Comparison of ENCODE assay signal across 8 mouse cellular contexts in genomic region chr11:106488126-106488561, GRCm38 (mm10). TPM values are rescaled to one million over a fixed set of nuclear protein-coding genes. Genes with fewer than 3 reads are reported as not detected.
DNase-seq lines count a peak whose midpoint lies in the region; ATAC-seq and TF ChIP-seq lines count a peak whose summit lies in the region.

No protein-coding gene starts in this region.

- WGBS in heart, embryonic 10.5 days: 14% methylated on average over 17 of the region's 17 CpGs
- WGBS in forebrain, postnatal 0 days: 16% methylated on average over 17 of the region's 17 CpGs
- 6% methylated on average over 17 of the region's 17 CpGs for WGBS in lung, postnatal 0 days

- TF ChIP-seq EP300 in ES-Bruce4 (IDR thresholded peaks at IDR 0.05; ENCODE audit: insufficient read depth, low read depth, low read length): no peak
- TF ChIP-seq EP300 in lung, postnatal 0 days (IDR thresholded peaks at IDR 0.05): peak; percentile 71; the same call in 1 of the 2 replicates

- peak overlapping the region; percentile 86 for H3K4me2 ChIP-seq in forebrain, postnatal 0 days (ENCODE audit: low read depth)
- H3K4me2 ChIP-seq in lung, postnatal 0 days (replicated peaks; ENCODE audit: low read depth, low read length): peak overlapping the region; percentile 73

- no peak for TF ChIP-seq POLR2A in ES-Bruce4 (IDR thresholded peaks at IDR 0.05; ENCODE audit: insufficient read depth, low read length)

- TF ChIP-seq CTCF in ES-Bruce4 (IDR thresholded peaks at IDR 0.05; ENCODE audit: low read depth, low read length): no peak
- TF ChIP-seq CTCF in forebrain, postnatal 0 days (IDR thresholded peaks at IDR 0.05; ENCODE audit: low read depth): no peak
- TF ChIP-seq CTCF in lung, postnatal 0 days (IDR thresholded peaks at IDR 0.05): peak; percentile 36

- peak overlapping the region; percentile 57 for H3K9ac ChIP-seq in ES-Bruce4 (ENCODE audit: low read depth, poor library complexity, severe bottlenecking)
- peak overlapping the region; percentile 76; the same call in 1 of the 2 replicates for H3K9ac ChIP-seq in forebrain, postnatal 0 days
- H3K9ac ChIP-seq in lung, postnatal 0 days (replicated peaks; ENCODE audit: low read depth): no peak overlapping the region

- H3K4me3 ChIP-seq in heart, embryonic 10.5 days: peak overlapping the region; percentile 89
- H3K4me3 ChIP-seq in ES-Bruce4 (ENCODE audit: low read depth, low read length): peak overlapping the region; percentile 70
- H3K4me3 ChIP-seq in forebrain, postnatal 0 days (ENCODE audit: low read depth, low read length): peak overlapping the region; percentile 94
- peak overlapping the region; percentile 94 for H3K4me3 ChIP-seq in lung, postnatal 0 days (ENCODE audit: low read depth, low read length)

- no peaks in the 10 kb centered on the region for H3K9me3 ChIP-seq in heart, embryonic 10.5 days
- no peaks in the 10 kb centered on the region for H3K9me3 ChIP-seq in ES-Bruce4 (replicated peaks; ENCODE audit: control insufficient read depth, insufficient read depth, low read length, poor library complexity, severe bottlenecking)
- no peaks in the 10 kb centered on the region for H3K9me3 ChIP-seq in forebrain, postnatal 0 days (ENCODE audit: low read length)
- no peaks in the 10 kb centered on the region for H3K9me3 ChIP-seq in lung, postnatal 0 days (ENCODE audit: low read length)

- peak; percentile 21 for ATAC-seq in forebrain, postnatal 0 days
- peak; percentile 60 for ATAC-seq in lung, postnatal 0 days
- no peak for ATAC-seq in CD4-positive, CD25-positive, alpha-beta regulatory T cell, adult 4 months

- no peak for DNase-seq in heart, embryonic 10.5 days (ENCODE audit: low spot score)
- no peak for DNase-seq in heart, adult 18-20 months
- no peak for DNase-seq in forebrain, postnatal 0 days
- peak; percentile 83 for DNase-seq in lung, postnatal 0 days (ENCODE audit: low spot score)
- DNase-seq in cerebellum, postnatal 10 days: no peak
- no peak for DNase-seq in spleen, postnatal 4 days (ENCODE audit: low spot score in 2 of 2)

- peak overlapping the region; percentile 91 for H3K27ac ChIP-seq in heart, embryonic 10.5 days
- peak overlapping the region; percentile 17 for H3K27ac ChIP-seq in ES-Bruce4 (ENCODE audit: insufficient read depth, low read length)
- H3K27ac ChIP-seq in forebrain, postnatal 0 days (ENCODE audit: low read depth, low read length): no peak overlapping the region
- peak overlapping the region; percentile 98 for H3K27ac ChIP-seq in lung, postnatal 0 days (ENCODE audit: low read length)

- H3K4me1 ChIP-seq in heart, embryonic 10.5 days: peaks cover 18% of the 10 kb centered on the region
- peaks cover 2% of the 10 kb centered on the region for H3K4me1 ChIP-seq in ES-Bruce4 (ENCODE audit: control insufficient read depth, insufficient read depth, low read length)
- H3K4me1 ChIP-seq in forebrain, postnatal 0 days (ENCODE audit: insufficient read depth): peaks cover 7% of the 10 kb centered on the region; the same call in 1 of the 2 replicates
- peaks cover 8% of the 10 kb centered on the region for H3K4me1 ChIP-seq in lung, postnatal 0 days (ENCODE audit: insufficient read depth, low read depth, low read length)

- H3K27me3 ChIP-seq in heart, embryonic 10.5 days (ENCODE audit: insufficient read depth, poor library complexity, severe bottlenecking): no peaks in the 10 kb centered on the region
- H3K27me3 ChIP-seq in ES-Bruce4 (ENCODE audit: control insufficient read depth, insufficient read depth, low read length, poor library complexity, severe bottlenecking): no peaks in the 10 kb centered on the region; the same call in 1 of the 2 replicates
- H3K27me3 ChIP-seq in forebrain, postnatal 0 days (ENCODE audit: insufficient read depth, low read length): no peaks in the 10 kb centered on the region
- no peaks in the 10 kb centered on the region for H3K27me3 ChIP-seq in lung, postnatal 0 days (replicated peaks; ENCODE audit: insufficient read depth, low read length)

- no peaks in the 10 kb centered on the region for H3K36me3 ChIP-seq in heart, embryonic 10.5 days
- H3K36me3 ChIP-seq in ES-Bruce4 (ENCODE audit: control insufficient read depth, insufficient read depth, low read length, poor library complexity, severe bottlenecking): no peaks in the 10 kb centered on the region
- no peaks in the 10 kb centered on the region for H3K36me3 ChIP-seq in forebrain, postnatal 0 days (ENCODE audit: insufficient read depth)
- no peaks in the 10 kb centered on the region for H3K36me3 ChIP-seq in lung, postnatal 0 days (ENCODE audit: insufficient read depth, low read length)

RNA-seq across cellular contexts. Expression of gene Ern1, which starts 0.5 kb away (rescaled TPM):
- polyA plus RNA-seq in heart, embryonic 10.5 days (2016; fragmentation: Nextera tagmentation; extraction: Ambion mirVana): 5.3 and 5.5 TPM in 2 replicates
- 10 to 100 TPM; 12.1 to 12.4 TPM for total RNA-seq in heart, adult 18-20 months (2021)
- polyA plus RNA-seq in ES-Bruce4 (2011; ENCODE audit: insufficient read depth, insufficient read length, low read depth, missing spikeins): 9.4 and 10.1 TPM in 2 replicates
- total RNA-seq in forebrain, postnatal 0 days (2014; rRNA removed): 4.9 and 8.4 TPM in 2 replicates
- polyA plus RNA-seq in forebrain, postnatal 0 days (2015; fragmentation: Nextera tagmentation; extraction: Ambion mirVana): 0.65 and 1.7 TPM in 2 replicates
- polyA plus RNA-seq in lung, postnatal 0 days (2015; fragmentation: Nextera tagmentation; extraction: Ambion mirVana): 5.4 and 6.3 TPM in 2 replicates
- 1 to 10 TPM; 1.3 to 2.3 TPM for polyA plus RNA-seq in CD4-positive, CD25-positive, alpha-beta regulatory T cell, adult 4 months (2017; shearing (Covaris generic))
